Mouse (Mus musculus) NIH3T3 (cell line): Measurements from ENCODE around the gene Fut2.
A peak's percentile ranks its signal among the peaks of the same experiment; 100 is the strongest.

Experiments used
- DNase-seq: peaks from one replicate; pipeline ENCODE4 v3.0.0-alpha.2; 2012; ENCODE audit warnings: low read depth

Fut2 gene

DNA sequence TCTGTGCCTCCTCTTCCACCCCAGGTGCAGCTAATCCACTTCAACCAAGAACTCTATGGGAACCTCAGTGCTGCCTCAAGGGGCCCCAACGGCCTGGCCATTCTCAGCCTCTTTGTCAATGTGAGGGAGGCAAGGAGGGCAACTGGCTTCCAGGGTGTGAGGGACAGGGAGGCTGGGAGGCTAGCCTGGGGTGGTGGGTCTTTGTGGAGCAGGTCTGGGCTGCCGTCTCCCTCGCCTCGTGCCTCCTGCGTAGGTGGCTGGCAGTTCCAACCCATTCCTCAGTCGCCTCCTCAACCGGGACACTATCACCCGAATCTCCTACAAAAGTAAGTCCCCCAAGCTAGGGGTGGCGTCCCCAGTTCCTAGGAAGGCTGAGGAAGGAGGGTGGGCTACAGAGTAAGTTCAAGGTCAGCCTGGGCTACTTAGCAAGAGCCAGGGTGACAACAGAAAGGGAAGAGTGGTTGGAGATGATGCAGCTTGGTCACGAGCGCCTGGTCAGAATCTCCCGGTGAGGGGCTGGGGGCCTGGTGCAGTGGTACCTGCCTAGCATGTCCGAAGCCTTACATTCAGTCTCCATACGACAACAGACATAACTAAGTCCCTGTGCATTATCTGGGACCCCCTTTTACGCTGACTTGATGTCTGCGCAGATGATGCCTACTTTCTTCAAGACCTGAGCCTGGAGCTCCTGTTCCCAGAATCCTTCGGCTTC is 36.8 kb upstream of the Fut2 start:
- DNase-seq = no peak

DNA sequence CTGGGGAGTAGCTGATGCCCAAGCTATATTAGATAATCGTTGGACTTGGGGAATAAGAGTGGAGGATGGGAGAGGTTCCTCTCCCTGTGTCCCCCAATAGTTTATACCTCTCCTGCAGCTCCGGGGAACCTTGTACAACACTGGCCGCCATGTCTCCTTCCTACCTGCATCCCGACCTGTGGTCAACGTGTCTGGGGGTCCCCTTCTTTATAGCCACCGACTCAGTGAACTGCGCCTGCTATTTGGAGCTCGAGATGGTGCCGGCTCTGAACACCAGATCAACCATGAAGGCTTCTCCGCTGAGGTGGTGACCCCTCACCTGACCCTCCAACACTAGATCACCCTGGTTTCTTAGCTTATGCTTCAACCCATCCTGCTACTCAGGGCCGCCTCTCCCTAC is 36.1 kb upstream of the Fut2 start:
- DNase-seq = no peak

DNA sequence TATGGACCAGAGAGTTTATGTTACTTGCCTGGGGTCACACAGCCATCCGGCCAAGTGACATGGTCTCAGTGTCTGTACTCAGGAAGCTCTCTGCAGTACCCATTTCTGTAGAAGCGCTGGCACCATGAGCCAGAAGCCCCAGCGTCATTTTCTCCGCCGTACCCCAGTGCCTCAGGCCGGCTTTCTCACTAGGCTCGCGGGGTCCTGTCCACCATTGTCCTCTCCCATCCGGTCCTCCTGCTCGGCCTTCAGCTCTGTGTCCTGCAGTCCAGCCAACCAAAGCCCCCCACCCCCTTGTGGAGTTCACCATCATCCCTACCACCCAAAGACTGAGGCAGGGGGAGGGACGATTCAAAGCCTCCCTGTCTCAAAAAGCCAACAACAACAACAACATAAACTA is 35.4 kb upstream of the Fut2 start:
- DNase-seq = no peak

DNA sequence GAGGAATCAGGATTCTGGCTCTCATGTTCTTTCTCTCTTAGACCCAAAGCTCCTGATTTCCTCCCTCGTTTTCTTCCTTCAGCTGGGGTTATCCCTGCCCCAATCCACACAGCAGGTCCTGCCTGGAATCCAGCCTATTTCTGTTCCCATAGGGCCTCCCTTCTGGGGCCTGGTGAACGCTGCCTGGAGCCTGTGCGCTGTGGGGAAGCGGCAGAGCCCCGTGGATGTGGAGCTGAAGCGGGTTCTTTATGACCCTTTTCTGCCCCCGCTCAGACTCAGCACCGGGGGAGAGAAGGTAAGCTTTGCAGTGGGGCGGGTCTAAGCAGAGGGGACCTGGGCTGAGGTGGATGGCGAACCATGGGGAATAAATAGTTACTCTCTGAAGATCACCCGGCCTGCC is 34.9 kb upstream of the Fut2 start:
- DNase-seq = no peak

DNA sequence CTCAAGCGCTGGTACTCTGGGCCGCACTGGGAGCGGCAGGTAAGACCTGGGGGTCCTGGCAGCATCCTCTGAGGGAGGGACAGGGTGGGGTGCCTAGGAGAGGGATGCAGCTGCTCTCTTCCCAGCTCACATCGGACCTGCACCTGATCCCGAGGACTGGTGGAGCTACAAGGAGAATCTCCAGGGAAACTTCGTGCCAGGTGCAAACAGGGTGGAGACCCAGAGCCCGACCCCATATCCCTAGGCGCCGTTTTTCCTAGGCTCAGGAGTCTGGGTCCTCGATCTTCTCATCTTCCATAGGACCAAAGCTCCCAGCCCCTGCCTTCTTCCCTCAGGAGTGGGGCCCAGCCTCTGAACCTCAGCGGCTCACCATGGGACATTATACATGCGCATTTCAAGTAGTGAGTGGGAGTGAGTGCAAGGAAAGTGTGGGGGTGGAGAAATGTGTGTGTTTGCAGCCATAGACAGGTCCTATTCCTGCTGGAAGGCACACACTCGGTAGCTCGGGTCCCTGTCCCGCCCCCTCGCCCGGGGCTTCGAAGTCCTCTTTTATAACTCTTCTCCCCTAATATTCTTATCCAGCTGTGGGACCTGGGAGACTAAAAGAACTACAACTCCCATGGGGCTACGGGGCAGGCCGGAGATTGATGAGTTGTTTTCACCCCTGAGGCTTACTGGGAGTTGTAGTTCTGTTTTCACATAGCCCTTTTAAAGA is 34.3 kb upstream of the Fut2 start:
- DNase-seq = peak; percentile 92

DNA sequence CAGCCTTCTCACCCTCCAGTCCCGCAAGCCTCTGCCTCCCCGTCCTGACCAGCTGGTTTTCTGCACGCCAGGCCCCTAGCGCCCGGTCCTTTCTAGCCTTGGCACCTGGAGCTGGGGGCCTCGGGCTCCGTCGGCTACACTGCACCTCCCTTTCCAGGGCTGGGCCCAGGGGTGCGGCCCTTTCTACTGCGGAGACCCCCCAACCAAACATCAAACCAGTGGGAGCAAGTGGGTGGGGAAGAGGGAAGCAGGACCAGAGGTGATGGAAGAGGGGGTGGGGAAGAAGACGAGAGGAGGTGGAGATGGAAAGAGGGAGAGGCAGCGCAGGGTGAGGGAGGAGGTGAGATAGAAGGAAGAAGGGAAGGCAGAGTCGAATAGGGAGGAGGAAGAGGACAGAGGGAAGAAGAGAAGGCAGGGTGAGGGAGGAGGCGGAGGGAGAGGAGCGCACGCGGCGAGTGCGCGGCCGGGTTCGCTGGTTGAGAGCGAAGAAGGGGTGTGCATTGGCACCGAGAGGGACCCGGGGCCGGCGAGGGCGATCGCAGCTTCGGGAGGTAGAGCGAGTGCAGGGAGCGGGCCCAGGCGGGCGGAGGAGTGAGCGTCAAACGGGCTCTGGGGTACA is 33.4 kb upstream of the Fut2 start, which contains the start of gene Car11:
Gene Car11 (plus strand): TSS at position 321 of the 619 bp plus-strand sequence.
- no peak for DNase-seq

DNA sequence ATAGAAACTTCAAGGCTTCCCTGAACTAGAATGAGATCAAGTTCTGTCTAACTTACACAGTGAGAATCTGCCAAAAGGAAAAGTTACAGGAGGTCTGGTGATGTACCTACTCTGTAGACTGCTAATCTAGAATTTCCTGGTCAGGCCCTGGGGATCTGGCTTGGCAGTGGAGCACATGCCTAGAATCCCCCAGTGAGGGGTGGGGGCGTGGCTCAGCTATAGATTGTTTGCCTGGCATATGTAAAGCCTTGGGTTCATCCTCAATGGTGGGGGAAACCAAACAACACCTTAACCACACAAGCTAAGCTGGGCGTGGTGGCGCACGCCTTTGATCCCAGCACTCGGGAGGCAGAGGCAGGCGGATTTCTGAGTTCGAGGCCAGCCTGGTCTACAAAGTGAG is 31.7 kb upstream of the Fut2 start:
- no peak for DNase-seq

DNA sequence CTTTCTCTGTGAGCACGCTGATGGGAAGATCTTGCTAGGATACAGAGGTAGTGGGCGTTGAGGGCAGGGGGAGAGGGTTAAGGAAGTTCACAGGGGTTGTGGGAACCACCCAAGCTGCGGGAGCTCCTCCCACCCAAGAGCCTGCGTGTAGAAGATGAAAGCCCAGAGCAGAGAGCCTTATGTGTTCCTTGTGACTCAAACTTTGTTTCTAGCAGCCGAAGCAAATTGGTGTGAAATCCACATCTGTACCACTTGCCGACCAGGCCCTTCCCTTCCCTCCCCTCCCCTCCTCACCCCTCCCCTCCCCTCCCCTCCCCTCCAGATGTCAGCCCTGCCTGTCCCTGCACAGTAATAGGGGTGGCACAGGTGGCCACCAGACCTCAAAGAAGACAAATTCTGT is 28.9 kb upstream of the Fut2 start:
- no peak for DNase-seq

DNA sequence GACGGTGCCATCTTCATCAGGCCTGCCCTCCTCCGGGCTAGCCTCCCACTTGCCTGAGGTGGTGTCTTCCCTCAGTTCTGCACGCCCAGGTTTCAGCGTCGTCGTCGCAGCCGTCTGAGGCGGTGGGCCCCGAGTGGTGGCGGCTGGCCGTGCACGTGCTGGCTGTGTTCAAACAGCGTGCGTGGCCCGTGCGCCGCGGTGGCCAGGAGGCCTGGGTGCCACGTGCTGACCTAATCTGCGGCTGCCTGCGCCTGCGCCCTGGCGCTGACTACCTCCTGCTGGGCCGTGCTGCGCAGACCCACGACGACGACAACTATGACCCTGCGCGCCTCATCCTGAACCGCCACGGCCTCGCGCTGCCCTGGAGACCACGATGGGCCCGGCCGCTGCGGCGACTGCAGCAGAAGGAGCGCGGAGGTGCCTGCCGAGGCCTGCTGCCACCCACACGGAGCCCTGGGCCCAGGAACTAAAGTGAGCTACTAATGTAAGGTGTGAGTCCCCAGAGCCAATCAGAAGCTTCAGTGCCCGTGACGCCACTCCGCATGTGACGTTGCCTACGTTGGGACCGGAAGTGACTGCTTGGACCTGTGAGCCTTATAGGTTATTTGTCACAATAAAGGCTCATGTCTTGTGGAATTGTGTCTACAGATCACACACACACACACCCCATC is 27.9 kb upstream of the Fut2 start, which contains the start of gene Sec1:
Gene Sec1 (minus strand): TSS at position 482 of the 671 bp plus-strand sequence.
- DNase-seq = no peak

DNA sequence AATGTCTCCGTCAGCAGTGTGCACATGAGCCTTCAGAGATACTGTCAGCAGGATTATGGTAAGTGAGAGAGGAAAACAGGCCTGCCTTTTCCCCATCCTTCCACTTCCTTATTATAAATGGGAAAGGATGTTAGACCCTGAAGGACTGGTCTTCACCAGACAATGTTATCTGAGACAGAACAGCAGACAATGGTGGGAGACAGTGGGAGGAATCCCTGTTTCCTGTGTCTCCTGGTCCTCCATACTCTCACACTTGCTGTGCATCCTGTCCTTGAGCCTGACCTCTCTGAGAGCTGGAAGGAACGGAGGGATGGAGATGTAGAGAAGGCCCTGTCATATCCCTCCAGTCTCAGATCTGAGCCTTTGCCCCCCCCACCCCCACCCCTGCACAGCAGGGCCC is 26.2 kb upstream of the Fut2 start:
- DNase-seq = no peak

DNA sequence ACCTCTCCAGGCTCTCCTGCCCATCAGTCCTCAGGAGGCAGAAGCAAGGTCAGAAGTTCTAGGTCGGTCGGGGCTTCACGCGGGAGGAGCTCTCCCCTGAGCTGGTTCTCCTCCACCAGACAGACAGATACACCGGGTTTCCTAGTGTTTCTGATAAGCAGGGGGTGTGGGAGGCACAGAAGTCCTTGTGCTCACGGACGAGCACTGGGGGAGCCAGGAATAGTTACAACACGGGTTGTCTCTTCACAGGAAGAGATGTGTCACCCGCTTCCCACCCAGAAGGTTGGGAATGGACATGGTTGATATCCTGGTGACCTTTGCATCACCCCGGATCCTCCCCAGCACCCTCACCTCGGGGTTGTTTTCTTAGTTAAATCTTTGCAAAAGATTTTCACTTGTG is 23.6 kb upstream of the Fut2 start:
- DNase-seq = no peak

DNA sequence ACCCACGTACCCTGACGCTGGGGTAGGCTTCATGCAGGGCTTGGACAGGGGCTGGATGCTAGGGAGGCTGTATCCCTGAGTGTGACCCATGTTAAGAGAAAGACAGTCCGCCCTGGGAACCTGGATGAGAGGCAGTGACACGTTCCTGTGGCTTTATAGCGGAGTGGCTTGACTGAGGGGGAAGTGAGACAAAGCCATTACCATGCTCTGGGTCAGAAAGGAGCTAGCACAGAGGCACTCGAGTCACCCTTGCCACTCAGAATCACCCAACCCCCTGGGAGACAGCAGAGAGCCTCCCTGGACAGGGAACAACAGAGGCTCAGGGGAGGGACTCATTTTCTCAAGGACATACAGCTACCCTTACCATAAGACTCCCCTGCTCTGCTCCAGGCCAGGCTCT is 22.9 kb upstream of the Fut2 start:
- no peak for DNase-seq

DNA sequence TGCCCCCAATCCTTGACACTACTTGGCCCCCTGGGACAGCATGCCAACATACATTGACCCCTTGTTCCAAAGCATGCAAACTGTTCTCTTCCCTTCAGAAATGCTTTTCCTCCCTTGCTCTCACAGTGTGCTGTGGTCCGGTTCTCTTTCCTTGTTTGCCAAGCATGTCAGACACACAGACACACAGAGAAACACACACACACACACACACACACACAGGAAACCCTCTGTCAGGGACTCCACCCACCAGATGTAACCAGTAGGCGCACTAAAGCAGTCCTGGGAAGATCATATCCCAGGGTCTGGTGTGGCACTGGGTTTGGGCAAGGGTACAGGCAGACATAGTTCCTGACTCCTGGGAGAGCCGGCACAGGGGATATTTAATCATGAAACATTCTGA is 20.6 kb upstream of the Fut2 start:
- DNase-seq = no peak

DNA sequence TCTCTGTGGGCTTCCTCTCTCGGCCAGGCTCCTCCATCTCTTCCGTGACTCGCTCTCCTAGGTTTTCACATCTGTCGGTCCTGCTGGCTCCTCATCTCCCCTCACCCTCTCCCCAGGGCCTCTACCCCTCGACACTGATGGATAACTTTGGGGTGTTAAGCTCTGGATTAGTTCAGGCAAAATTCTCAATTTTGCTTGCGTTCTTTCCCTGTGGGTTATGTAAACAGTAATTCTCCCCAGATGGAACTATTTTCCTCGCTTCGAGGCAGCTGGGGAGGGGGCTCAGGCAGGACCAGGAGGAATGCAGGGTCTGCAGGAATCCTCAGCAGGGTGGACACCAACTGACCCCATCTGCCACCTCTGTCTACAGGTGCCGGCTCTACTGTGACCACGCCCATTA is 19.6 kb upstream of the Fut2 start:
- DNase-seq = no peak

DNA sequence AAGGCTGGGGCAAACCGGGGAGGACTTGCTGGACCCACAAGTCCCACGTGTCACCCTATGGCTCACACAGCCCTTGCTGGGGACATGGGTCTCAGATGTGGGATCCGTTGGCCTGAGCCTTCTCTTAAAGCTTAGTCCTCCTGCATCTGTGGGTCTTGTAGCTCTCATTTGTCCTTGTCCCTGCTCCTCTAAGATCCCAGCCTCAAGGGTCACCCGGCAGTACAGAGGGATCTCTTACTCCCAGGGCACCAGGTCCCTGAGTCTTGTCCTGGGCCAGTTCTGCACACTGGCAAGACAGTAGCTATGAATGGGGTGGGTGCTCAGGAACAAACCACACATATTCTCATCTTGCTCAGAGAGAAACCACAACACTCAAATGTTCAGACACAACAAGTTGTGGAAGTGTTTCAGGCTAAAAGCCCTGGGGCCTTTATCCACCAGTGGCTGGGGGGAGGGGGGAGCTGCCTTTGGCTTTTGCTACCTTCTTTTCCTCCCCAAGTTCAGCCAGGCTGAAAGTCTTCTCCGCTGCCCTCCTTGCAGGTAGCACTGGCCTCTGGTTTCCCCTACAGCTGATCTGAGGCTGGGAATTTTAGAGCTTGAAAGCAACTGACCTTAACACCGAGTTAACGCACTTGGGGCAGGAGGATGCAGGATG is 17.3 kb upstream of the Fut2 start, which contains the start of gene Ntn5:
Gene Ntn5 (plus strand): TSS at position 627 of the 655 bp plus-strand sequence.
- no peak for DNase-seq

DNA sequence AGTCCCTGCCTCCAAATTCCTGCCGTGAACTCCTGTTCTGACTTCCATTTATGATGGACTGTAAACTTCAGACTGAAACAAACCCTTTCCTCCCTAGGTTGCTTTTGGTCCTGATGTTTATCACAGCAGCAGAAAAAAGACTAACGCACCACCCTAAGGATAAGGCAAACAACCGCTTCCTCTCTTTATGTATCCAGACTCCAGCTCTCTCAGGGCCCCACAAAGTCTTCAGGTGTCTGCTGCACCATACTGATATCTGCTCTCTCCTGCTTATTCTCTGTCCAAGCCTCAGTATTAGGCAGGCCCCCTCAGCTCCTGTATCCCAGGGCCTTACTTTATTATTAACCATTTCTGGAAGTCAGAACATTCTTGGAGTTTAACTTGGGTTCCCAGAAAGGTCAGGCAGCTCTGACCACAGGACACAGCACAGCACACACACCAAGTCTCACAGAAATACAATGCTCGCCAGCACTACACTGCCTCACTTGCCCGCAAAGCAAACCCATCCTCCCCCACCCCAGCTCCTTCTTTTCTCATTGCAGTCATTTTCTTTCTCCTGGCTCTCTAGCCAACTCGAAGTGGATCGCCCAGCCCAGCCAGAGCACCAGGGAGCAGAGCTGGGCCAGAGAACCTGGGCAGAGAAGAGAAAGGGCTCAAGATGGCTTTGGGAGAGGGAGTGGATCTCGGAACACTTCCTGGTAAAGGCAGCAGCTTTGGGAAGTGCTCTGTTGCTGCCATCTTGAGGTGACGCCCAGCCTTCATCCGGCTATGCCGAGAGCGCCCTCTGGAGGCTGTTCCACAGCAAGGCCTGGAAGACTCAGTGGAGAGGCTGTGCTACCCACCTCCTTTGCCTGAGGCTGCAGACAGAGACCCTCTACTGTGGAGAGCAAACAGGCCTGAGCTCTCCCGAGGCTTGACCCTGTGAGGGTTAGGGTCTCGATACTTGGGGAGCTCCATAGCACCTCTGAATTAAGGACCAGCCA is 16.2 kb upstream of the Fut2 start:
- peak; percentile 97 for DNase-seq

DNA sequence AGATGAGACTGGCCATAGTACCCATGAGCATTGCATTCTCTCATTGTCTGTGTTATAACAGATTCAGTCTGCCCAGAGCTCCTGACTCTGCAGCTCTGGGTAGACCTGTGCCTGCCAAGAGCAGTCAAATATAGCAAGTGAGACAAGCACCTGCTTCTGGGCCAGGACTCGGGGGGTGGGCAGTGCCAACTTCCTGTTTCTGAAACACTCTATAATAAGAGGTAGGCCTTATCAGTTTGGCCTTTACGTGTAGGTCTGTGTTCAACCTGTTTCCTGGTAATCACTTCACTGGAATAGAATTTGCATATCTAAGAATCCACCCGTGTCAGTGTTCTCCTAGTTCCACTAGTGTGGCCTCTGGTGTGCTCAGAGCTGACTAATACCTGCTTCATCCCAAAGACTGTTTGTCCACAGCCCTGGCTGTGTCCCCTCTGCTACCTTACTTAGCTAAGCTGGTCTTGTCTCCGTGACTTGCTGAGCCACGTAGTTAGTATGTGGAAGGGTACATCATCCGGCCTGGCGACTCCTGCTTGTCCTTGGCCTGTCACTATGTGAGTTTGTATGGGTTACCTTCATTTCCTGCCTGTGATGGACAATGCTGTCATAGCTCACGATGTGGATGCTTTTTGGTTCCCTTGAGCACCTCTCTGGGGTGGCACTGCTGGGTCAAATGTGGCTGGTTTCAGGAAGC is 15.0 kb upstream of the Fut2 start:
- DNase-seq = no peak

DNA sequence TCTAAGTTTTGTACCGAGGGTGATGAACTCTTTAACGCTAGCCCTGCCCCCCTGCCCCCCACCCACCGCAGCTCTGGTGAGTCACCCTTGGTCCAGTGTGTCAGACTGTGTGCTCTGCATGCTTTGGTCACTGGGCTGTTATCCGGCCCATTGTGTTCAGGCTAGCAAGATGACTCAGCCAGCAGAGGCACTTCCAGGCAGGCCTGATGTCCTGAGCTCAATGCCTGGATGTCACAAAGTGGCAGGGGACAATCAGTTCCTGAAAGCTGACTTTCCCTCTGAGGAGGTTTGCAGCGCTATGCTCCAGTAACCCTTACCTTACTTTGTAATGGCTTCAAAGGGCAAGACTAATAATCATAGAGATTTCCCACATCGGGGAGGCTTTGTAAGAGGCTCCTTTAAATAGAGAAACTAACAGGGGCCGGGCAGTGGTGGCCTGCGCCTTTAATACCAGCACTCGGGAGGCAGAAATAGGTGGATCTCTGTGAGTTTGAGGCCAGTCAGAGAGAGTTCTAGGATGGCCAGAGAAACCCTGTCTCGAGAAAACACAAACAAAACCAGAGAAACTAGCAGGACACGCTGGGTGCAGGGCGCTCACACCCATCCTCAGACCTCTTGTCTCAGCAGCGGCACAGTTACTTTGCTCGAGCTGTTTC is 13.9 kb upstream of the Fut2 start:
- peak; percentile 87 for DNase-seq

DNA sequence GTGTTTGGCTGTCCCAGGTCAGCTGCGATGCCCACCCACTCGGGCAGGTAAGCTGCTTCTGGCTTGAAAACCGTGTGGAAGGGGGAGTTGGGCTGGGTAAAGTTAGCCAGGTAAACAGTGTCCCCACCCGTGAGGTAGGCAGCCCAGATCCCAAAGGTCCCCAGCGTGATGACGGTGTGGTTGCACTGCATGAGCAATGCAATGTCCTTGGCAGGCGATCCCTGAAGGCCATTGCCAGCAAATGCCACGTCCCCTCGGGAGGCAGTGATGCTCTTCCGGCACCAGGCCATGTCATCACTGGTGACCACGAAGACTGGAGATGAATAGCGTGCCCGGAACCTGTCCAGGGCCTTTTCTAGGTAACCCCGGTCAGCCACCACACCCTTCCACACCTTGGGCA is 12.3 kb upstream of the Fut2 start:
- no peak for DNase-seq
